Mouse (Mus musculus): ENCODE data around the gene Tead4. TPM values are rescaled to one million over a fixed set of nuclear protein-coding genes. Genes with fewer than 3 reads are reported as not detected.

Tead4 gene
- polyA plus RNA-seq, 1 experiment from 2014 or later, result 5.1 TPM

- ATAC-seq (ENCODE audit: borderline replicate concordance, extremely low read depth, low FRiP score, low TSS enrichment), result no peak
Observed at GRCm38 (mm10) chr6:128264870-128265526, 35.6 kb downstream of the Tead4 start.

GRCm38 (mm10) chr6:128261486-128261885 lies 39.1 kb downstream of the Tead4 start:
- H3K27me3 ChIP-seq, result no peaks in the 10 kb centered on the region
- H3K4me2 ChIP-seq, result no peak overlapping the region
- no peak overlapping the region for H3K4me3 ChIP-seq
- ATAC-seq (ENCODE audit: borderline replicate concordance, extremely low read depth, low FRiP score, low TSS enrichment), result no peak
- H3K4me1 ChIP-seq, result no peaks in the 10 kb centered on the region
- H3K27ac ChIP-seq, result no peak overlapping the region
- no peaks in the 10 kb centered on the region for H3K9me3 ChIP-seq
- WGBS, result 72% methylated on average over 1 of the region's 1 CpGs
- no peaks in the 10 kb centered on the region for H3K36me3 ChIP-seq
- H3K9ac ChIP-seq, result no peak overlapping the region

More at GRCm38 (mm10) chr6:128264870-128265526, 35.6 kb downstream of the Tead4 start:
- Histone ChIP-seq H3K4me2 (no peak overlapping the region), H3K4me1 (no peaks in the 10 kb centered on the region), H3K27ac (no peak overlapping the region), H3K27me3 (no peaks in the 10 kb centered on the region), H3K4me3 (no peak overlapping the region), H3K9me3 (no peaks in the 10 kb centered on the region), H3K9ac (no peak overlapping the region), H3K36me3 (no peaks in the 10 kb centered on the region)
- WGBS, result 90% methylated on average over 8 of the region's 8 CpGs

- Histone ChIP-seq H3K27me3 (no peaks in the 10 kb centered on the region), H3K4me1 (peaks cover 11% of the 10 kb centered on the region; the same call in 1 of the 2 replicates), H3K4me2 (no peak overlapping the region), H3K9me3 (no peaks in the 10 kb centered on the region), H3K9ac (no peak overlapping the region), H3K36me3 (no peaks in the 10 kb centered on the region), H3K4me3 (no peak overlapping the region), H3K27ac (no peak overlapping the region)
- WGBS, result 81% methylated on average over 3 of the region's 3 CpGs
- ATAC-seq (ENCODE audit: borderline replicate concordance, extremely low read depth, low FRiP score, low TSS enrichment), result no peak
Observed at GRCm38 (mm10) chr6:128259252-128259651, 41.4 kb downstream of the Tead4 start.

- ATAC-seq (ENCODE audit: borderline replicate concordance, extremely low read depth, low FRiP score, low TSS enrichment), result no peak
Observed at GRCm38 (mm10) chr6:128255941-128256340, 44.7 kb downstream of the Tead4 start.

GRCm38 (mm10) chr6:128255292-128255691 lies 45.3 kb downstream of the Tead4 start:
- ATAC-seq (ENCODE audit: borderline replicate concordance, extremely low read depth, low FRiP score, low TSS enrichment), result peak; percentile 37
- 64% methylated on average over 4 of the region's 4 CpGs for WGBS
- H3K4me3 ChIP-seq, result no peak overlapping the region
- no peak overlapping the region for H3K27ac ChIP-seq
- H3K36me3 ChIP-seq, result no peaks in the 10 kb centered on the region
- H3K9me3 ChIP-seq, result no peaks in the 10 kb centered on the region
- no peak overlapping the region for H3K9ac ChIP-seq
- peaks cover 11% of the 10 kb centered on the region; the same call in 1 of the 2 replicates for H3K4me1 ChIP-seq
- no peak overlapping the region for H3K4me2 ChIP-seq
- H3K27me3 ChIP-seq, result no peaks in the 10 kb centered on the region

More at GRCm38 (mm10) chr6:128255941-128256340, 44.7 kb downstream of the Tead4 start:
- no peak overlapping the region for H3K4me3 ChIP-seq
- no peaks in the 10 kb centered on the region for H3K9me3 ChIP-seq
- WGBS, result 54% methylated on average over 2 of the region's 2 CpGs
- H3K27ac ChIP-seq, result no peak overlapping the region
- H3K4me2 ChIP-seq, result no peak overlapping the region
- no peaks in the 10 kb centered on the region for H3K27me3 ChIP-seq
- H3K36me3 ChIP-seq, result no peaks in the 10 kb centered on the region
- H3K9ac ChIP-seq, result no peak overlapping the region
- peaks cover 11% of the 10 kb centered on the region; the same call in 1 of the 2 replicates for H3K4me1 ChIP-seq

- Histone ChIP-seq H3K9me3 (no peaks in the 10 kb centered on the region), H3K36me3 (no peaks in the 10 kb centered on the region), H3K27me3 (no peaks in the 10 kb centered on the region), H3K27ac (no peak overlapping the region), H3K4me2 (no peak overlapping the region), H3K4me1 (peaks cover 11% of the 10 kb centered on the region; the same call in 1 of the 2 replicates), H3K9ac (no peak overlapping the region), H3K4me3 (no peak overlapping the region)
- 59% methylated on average over 4 of the region's 4 CpGs for WGBS
- ATAC-seq (ENCODE audit: borderline replicate concordance, extremely low read depth, low FRiP score, low TSS enrichment), result no peak
Observed at GRCm38 (mm10) chr6:128254551-128254950, 46.1 kb downstream of the Tead4 start.

GRCm38 (mm10) chr6:128253111-128253510 lies 47.5 kb downstream of the Tead4 start:
- Histone ChIP-seq H3K36me3 (peaks cover 5% of the 10 kb centered on the region; the same call in 1 of the 2 replicates), H3K9me3 (no peaks in the 10 kb centered on the region), H3K9ac (no peak overlapping the region), H3K4me2 (no peak overlapping the region), H3K27me3 (no peaks in the 10 kb centered on the region), H3K27ac (no peak overlapping the region), H3K4me3 (no peak overlapping the region), H3K4me1 (peaks cover 11% of the 10 kb centered on the region; the same call in 1 of the 2 replicates)
- no peak for ATAC-seq (ENCODE audit: borderline replicate concordance, extremely low read depth, low FRiP score, low TSS enrichment)
- WGBS, result 83% methylated on average over 2 of the region's 2 CpGs

- H3K4me2 ChIP-seq, result no peak overlapping the region
- no peak for ATAC-seq (ENCODE audit: borderline replicate concordance, extremely low read depth, low FRiP score, low TSS enrichment)
- H3K36me3 ChIP-seq, result peaks cover 5% of the 10 kb centered on the region; the same call in 1 of the 2 replicates
- H3K9ac ChIP-seq, result no peak overlapping the region
- H3K27ac ChIP-seq, result no peak overlapping the region
- no peaks in the 10 kb centered on the region for H3K9me3 ChIP-seq
- WGBS, result 75% methylated on average over 5 of the region's 5 CpGs
- H3K27me3 ChIP-seq, result no peaks in the 10 kb centered on the region
- no peak overlapping the region for H3K4me3 ChIP-seq
- peaks cover 4% of the 10 kb centered on the region; the same call in 1 of the 2 replicates for H3K4me1 ChIP-seq
Observed at GRCm38 (mm10) chr6:128250596-128250995, 50.0 kb downstream of the Tead4 start.

- Histone ChIP-seq H3K36me3 (no peaks in the 10 kb centered on the region), H3K27ac (no peak overlapping the region), H3K9me3 (no peaks in the 10 kb centered on the region), H3K4me3 (no peak overlapping the region), H3K4me1 (no peaks in the 10 kb centered on the region), H3K4me2 (no peak overlapping the region), H3K27me3 (no peaks in the 10 kb centered on the region), H3K9ac (no peak overlapping the region)
- ATAC-seq (ENCODE audit: borderline replicate concordance, extremely low read depth, low FRiP score, low TSS enrichment), result peak; percentile 60; the same call in 1 of the 2 replicates
- WGBS, result 46% methylated on average over 2 of the region's 2 CpGs
Observed at GRCm38 (mm10) chr6:128237102-128237763, 63.4 kb downstream of the Tead4 start.

- ATAC-seq (ENCODE audit: borderline replicate concordance, extremely low read depth, low FRiP score, low TSS enrichment), result 0 out of 2 replicates have a peak, but pooled peaks have one; percentile 28
- Histone ChIP-seq H3K9ac (no peak overlapping the region), H3K27ac (no peak overlapping the region), H3K4me1 (no peaks in the 10 kb centered on the region), H3K36me3 (no peaks in the 10 kb centered on the region), H3K4me2 (no peak overlapping the region), H3K27me3 (no peaks in the 10 kb centered on the region), H3K4me3 (no peak overlapping the region), H3K9me3 (no peaks in the 10 kb centered on the region)
- WGBS, result 66% methylated on average over 9 of the region's 9 CpGs
Observed at GRCm38 (mm10) chr6:128236581-128236980, 64.0 kb downstream of the Tead4 start.

GRCm38 (mm10) chr6:128234206-128234605 lies 66.4 kb downstream of the Tead4 start:
- Histone ChIP-seq H3K4me1 (no peaks in the 10 kb centered on the region), H3K4me3 (no peak overlapping the region), H3K9me3 (no peaks in the 10 kb centered on the region), H3K27ac (no peak overlapping the region), H3K36me3 (no peaks in the 10 kb centered on the region), H3K9ac (no peak overlapping the region), H3K27me3 (no peaks in the 10 kb centered on the region), H3K4me2 (no peak overlapping the region)
- WGBS, result 28% methylated on average over 5 of the region's 5 CpGs
- no peak for ATAC-seq (ENCODE audit: borderline replicate concordance, extremely low read depth, low FRiP score, low TSS enrichment)

- ATAC-seq (ENCODE audit: borderline replicate concordance, extremely low read depth, low FRiP score, low TSS enrichment), result no peak
- no peaks in the 10 kb centered on the region for H3K9me3 ChIP-seq
- WGBS, result 81% methylated on average over 7 of the region's 7 CpGs
- H3K4me2 ChIP-seq, result no peak overlapping the region
- H3K4me3 ChIP-seq, result no peak overlapping the region
- H3K27me3 ChIP-seq, result no peaks in the 10 kb centered on the region
- no peak overlapping the region for H3K9ac ChIP-seq
- H3K27ac ChIP-seq, result no peak overlapping the region
- H3K36me3 ChIP-seq, result 0 out of 2 replicates have a peak, but pooled peaks cover 2% of the 10 kb centered on the region
- H3K4me1 ChIP-seq, result no peaks in the 10 kb centered on the region
Observed at GRCm38 (mm10) chr6:128232216-128232615, 68.4 kb downstream of the Tead4 start.

All from lung, embryonic 15.5 days (tissue).